Mouse (Mus musculus) liver, embryonic 14.5 days (tissue): ENCODE measurements around the gene Cacybp. TPM values are rescaled to one million over a fixed set of nuclear protein-coding genes. Genes with fewer than 3 reads are reported as not detected.
A peak's percentile ranks its signal among the peaks of the same experiment; 100 is the strongest.

ENCODE experiments used
- ATAC-seq: fragments of 200-750 bp; cut with Nextera tagmentation; 2 replicates; pipeline ENCODE4 v1.8.0; 2017; ENCODE audit warnings: moderate number of reproducible peaks, mild to moderate bottlenecking, moderate library complexity; ENCODE audit not compliant: insufficient read depth
- DNase-seq, 3 experiments: peaks; one replicate each; pipeline ENCODE4 v3.0.0-alpha.2; 2012 to 2013; ENCODE audit warnings: low read depth in 3 of 3, low spot score in 3 of 3
- H3K27ac ChIP-seq: fragments of 300-500 bp; sonication (generic); 2 replicates; pipeline ENCODE4 v1.5.1; 2014; ENCODE audit warnings: moderate library complexity, mild to moderate bottlenecking, control low read depth, inconsistent platforms
- H3K27me3 ChIP-seq: fragments of 300-500 bp; sonication (generic); 2 replicates; pipeline ENCODE4 v1.6.1; 2014; ENCODE audit warnings: mild to moderate bottlenecking, low read length, moderate library complexity; ENCODE audit not compliant: control insufficient read depth, insufficient read depth
- H3K36me3 ChIP-seq: fragments of 300-500 bp; sonication (generic); replicated peaks from 2 replicates; pipeline ENCODE4 v1.6.1; 2014; ENCODE audit warnings: low read depth; ENCODE audit not compliant: control insufficient read depth, insufficient read depth
- H3K4me1 ChIP-seq, 2 experiments: fragments of 200-500 bp in 1 of 2; fragments of 300-500 bp in 1 of 2; sonication (generic) in 1 of 2; replicated peaks; 2 replicates each; pipeline ENCODE4 v1.6.1; 2012 to 2014; ENCODE audit warnings: antibody characterized with exemption in 1 of 2, inconsistent platforms in 1 of 2, low read length in 1 of 2; ENCODE audit not compliant: control insufficient read depth in 2 of 2, insufficient read depth in 2 of 2
- H3K4me2 ChIP-seq: fragments of 300-500 bp; sonication (generic); 2 replicates; pipeline ENCODE4 v1.6.1; 2014; ENCODE audit warnings: low read depth, mild to moderate bottlenecking, control low read depth, moderate library complexity
- H3K4me3 ChIP-seq, 2 experiments: fragments of 200-500 bp in 1 of 2; fragments of 300-500 bp in 1 of 2; sonication (generic) in 1 of 2; 2 replicates each; pipeline ENCODE4 v1.5.1; 2012 to 2014; ENCODE audit warnings: low read depth in 2 of 2, low read length in 2 of 2, mild to moderate bottlenecking in 2 of 2, control low read depth in 1 of 2, inconsistent platforms in 1 of 2, moderate library complexity in 1 of 2; ENCODE audit not compliant: insufficient read depth in 1 of 2
- H3K9ac ChIP-seq: fragments of 300-500 bp; sonication (generic); replicated peaks from 2 replicates; pipeline ENCODE4 v1.6.1; 2014; ENCODE audit warnings: mild to moderate bottlenecking, control low read depth, moderate library complexity
- H3K9me3 ChIP-seq: fragments of 300-500 bp; sonication (generic); 2 replicates; pipeline ENCODE4 v1.6.1; 2016; ENCODE audit warnings: low read length, mixed read lengths; ENCODE audit not compliant: control insufficient read depth
- CTCF ChIP-seq: IDR thresholded peaks from 2 replicates; pipeline ENCODE4 v1.5.1; 2016; ENCODE audit warnings: antibody characterized with exemption, low read depth, control low read depth
- EP300 ChIP-seq: IDR thresholded peaks from 2 replicates; pipeline ENCODE4 v1.6.1; 2016; ENCODE audit warnings: antibody characterized with exemption, low read depth
- WGBS: fragments of 180-500 bp; shearing (Covaris S2); extraction: QIAGEN DNeasy Blood & Tissue Kit; methylation state at CpG from one replicate; pipeline ENCODE4 v1.1.7; 2014; ENCODE audit not compliant: insufficient replicate concordance; 5-methylcytosine and 5-hydroxymethylcytosine counted together
- polyA plus RNA-seq, 2 experiments: library from polyadenylated mRNA; depleted of rRNA in 1 of 2; stranded (reverse) in 1 of 2; unstranded in 1 of 2; fragments of >200 nt; fragmentation: Nextera tagmentation in 1 of 2; extraction: Ambion mirVana in 1 of 2; gene quantifications; 2 replicates each; pipeline versions ENCODE4 v1.2.1 to v1.2.3; 2012 to 2014

Gene Cacybp
- polyA plus RNA-seq, 2 experiments = 41.9 to 161 TPM

GRCm38 (mm10) chr1:160194529-160195336, 17.9 kb downstream of the Cacybp start, which contains the start of gene Mrps14:
Gene Mrps14 (plus strand): TSS chr1:160195215.
- peaks cover 15% of the 10 kb centered on the region for H3K36me3 ChIP-seq
- H3K4me2 ChIP-seq = peak within 1 kb of the TSS; percentile 72
- H3K9me3 ChIP-seq = no peaks in the 10 kb centered on the region
- TF ChIP-seq CTCF (peak; percentile 97), EP300 (peak; percentile 41; the same call in 1 of the 2 replicates)
- peak within 1 kb of the TSS; percentile 88 to 95 for H3K4me3 ChIP-seq
- peak within 1 kb of the TSS; percentile 61 for H3K27ac ChIP-seq
- DNase-seq (peak; percentile 97 to 100 (median 98)), ATAC-seq (peak; percentile 100)
- H3K9ac ChIP-seq = peak within 1 kb of the TSS; percentile 68
- WGBS = 7% methylated on average over 31 of the region's 31 CpGs
- H3K27me3 ChIP-seq = no peaks in the 10 kb centered on the region
- peaks cover 10 to 11% of the 10 kb centered on the region in 2 experiments for H3K4me1 ChIP-seq

GRCm38 (mm10) chr1:160184506-160184905, 28.2 kb downstream of the Cacybp start:
- no peaks in the 10 kb centered on the region for H3K9me3 ChIP-seq
- H3K27ac ChIP-seq = no peak overlapping the region
- no peaks in the 10 kb centered on the region for H3K36me3 ChIP-seq
- no peak overlapping the region for H3K4me3 ChIP-seq
- no peaks in the 10 kb centered on the region for H3K4me1 ChIP-seq
- TF ChIP-seq CTCF (peak; percentile 47), EP300 (no peak)
- 22% methylated on average over 5 of the region's 5 CpGs for WGBS
- no peak overlapping the region for H3K4me2 ChIP-seq
- DNase-seq (no peak), ATAC-seq (no peak)
- no peaks in the 10 kb centered on the region for H3K27me3 ChIP-seq
- no peak overlapping the region for H3K9ac ChIP-seq

- H3K27me3 ChIP-seq = no peaks in the 10 kb centered on the region
- H3K4me2 ChIP-seq = no peak overlapping the region
- no peak for DNase-seq
- no peak overlapping the region for H3K27ac ChIP-seq
- H3K9me3 ChIP-seq = no peaks in the 10 kb centered on the region
- H3K4me3 ChIP-seq = no peak overlapping the region
- no peak for ATAC-seq
- 39% methylated on average over 4 of the region's 4 CpGs for WGBS
- H3K9ac ChIP-seq = no peak overlapping the region
- H3K36me3 ChIP-seq = no peaks in the 10 kb centered on the region
- H3K4me1 ChIP-seq = no peaks in the 10 kb centered on the region
- TF ChIP-seq EP300 = no peak
- no peak for TF ChIP-seq CTCF
Measured at GRCm38 (mm10) chr1:160181216-160181615, 31.5 kb downstream of the Cacybp start.

- Histone ChIP-seq H3K9ac (no peak overlapping the region), H3K27ac (no peak overlapping the region), H3K9me3 (no peaks in the 10 kb centered on the region), H3K36me3 (no peaks in the 10 kb centered on the region), H3K4me1 (no peaks in the 10 kb centered on the region), H3K4me3 (no peak overlapping the region), H3K27me3 (no peaks in the 10 kb centered on the region), H3K4me2 (no peak overlapping the region)
- TF ChIP-seq CTCF (no peak), EP300 (no peak)
- DNase-seq (no peak), ATAC-seq (no peak)
- 60% methylated on average over 8 of the region's 8 CpGs for WGBS
Measured at GRCm38 (mm10) chr1:160176903-160177302, 35.8 kb downstream of the Cacybp start.

- Histone ChIP-seq H3K4me1 (no peaks in the 10 kb centered on the region), H3K27me3 (no peaks in the 10 kb centered on the region), H3K27ac (no peak overlapping the region), H3K9me3 (no peaks in the 10 kb centered on the region), H3K9ac (no peak overlapping the region), H3K36me3 (no peaks in the 10 kb centered on the region), H3K4me3 (no peak overlapping the region), H3K4me2 (no peak overlapping the region)
- TF ChIP-seq CTCF (no peak), EP300 (no peak)
- ATAC-seq (no peak), DNase-seq (no peak)
- 50% methylated on average over 4 of the region's 5 CpGs for WGBS
Measured at GRCm38 (mm10) chr1:160166600-160166999, 46.1 kb downstream of the Cacybp start.
